Mouse (Mus musculus): ENCODE results near the gene Adam33.
"Not testable (repeated sequence)": the region's sequence is repeated elsewhere in the genome, so short reads cannot be mapped to it uniquely, and the experiment has no call there.

Gene Adam33

GRCm38 (mm10) chr2:131063404-131063864, at the start of gene Adam33:
Gene Adam33, minus strand, starts transcription at chr2:131063814.
- Histone ChIP-seq H3K4me1 (replicated peaks; ENCODE audit: low read depth, low read length) (peaks cover 21% of the 10 kb centered on the region), H3K36me3 (ENCODE audit: insufficient read depth, low read length) (no peaks in the 10 kb centered on the region), H3K4me3 (replicated peaks; ENCODE audit: low read length) (peak within 1 kb of the TSS; percentile 63), H3K27me3 (ENCODE audit: insufficient read depth, low read length) (peaks cover 71% of the 10 kb centered on the region), H3K9me3 (ENCODE audit: low read length) (peaks cover 3% of the 10 kb centered on the region; the same call in 1 of the 2 replicates)
- TF ChIP-seq CTCF (conservative IDR thresholded peaks at IDR 0.05; ENCODE audit: low read length) (no peak), NANOG (IDR thresholded peaks at IDR 0.05; ENCODE audit: borderline replicate concordance, low read length) (no peak), POU5F1 (IDR thresholded peaks at IDR 0.05; ENCODE audit: borderline replicate concordance, low read length) (no peak)

- Histone ChIP-seq H3K36me3 (ENCODE audit: insufficient read depth, low read length) (no peaks in the 10 kb centered on the region), H3K4me3 (replicated peaks; ENCODE audit: low read length) (no peak overlapping the region), H3K27me3 (ENCODE audit: insufficient read depth, low read length) (no peaks in the 10 kb centered on the region; the same call in 1 of the 2 replicates), H3K9me3 (ENCODE audit: low read length) (no peaks in the 10 kb centered on the region), H3K4me1 (replicated peaks; ENCODE audit: low read depth, low read length) (peaks cover 17% of the 10 kb centered on the region)
- TF ChIP-seq CTCF (conservative IDR thresholded peaks at IDR 0.05; ENCODE audit: low read length) (no peak), POU5F1 (IDR thresholded peaks at IDR 0.05; ENCODE audit: borderline replicate concordance, low read length) (no peak), NANOG (IDR thresholded peaks at IDR 0.05; ENCODE audit: borderline replicate concordance, low read length) (no peak)
Measured at GRCm38 (mm10) chr2:131105989-131106388, 42.4 kb upstream of the Adam33 start.

GRCm38 (mm10) chr2:131105061-131105460, 41.4 kb upstream of the Adam33 start:
- not testable (repeated sequence) for H3K4me3 ChIP-seq (replicated peaks; ENCODE audit: low read length); H3K36me3 ChIP-seq (ENCODE audit: insufficient read depth, low read length); H3K27me3 ChIP-seq (ENCODE audit: insufficient read depth, low read length); H3K9me3 ChIP-seq (ENCODE audit: low read length)
- peaks cover 13% of the 10 kb centered on the region for H3K4me1 ChIP-seq (replicated peaks; ENCODE audit: low read depth, low read length)

- no peak overlapping the region for H3K4me3 ChIP-seq (replicated peaks; ENCODE audit: low read length)
- H3K27me3 ChIP-seq (ENCODE audit: insufficient read depth, low read length): no peaks in the 10 kb centered on the region; the same call in 1 of the 2 replicates
- no peaks in the 10 kb centered on the region for H3K9me3 ChIP-seq (ENCODE audit: low read length)
- peaks cover 16% of the 10 kb centered on the region for H3K4me1 ChIP-seq (replicated peaks; ENCODE audit: low read depth, low read length)
- no peak for TF ChIP-seq POU5F1 (IDR thresholded peaks at IDR 0.05; ENCODE audit: borderline replicate concordance, low read length)
- no peaks in the 10 kb centered on the region for H3K36me3 ChIP-seq (ENCODE audit: insufficient read depth, low read length)
Measured at GRCm38 (mm10) chr2:131104021-131104420, 40.4 kb upstream of the Adam33 start.

GRCm38 (mm10) chr2:131101530-131101929, 37.9 kb upstream of the Adam33 start:
- Histone ChIP-seq H3K4me3 (replicated peaks; ENCODE audit: low read length) (no peak overlapping the region), H3K4me1 (replicated peaks; ENCODE audit: low read depth, low read length) (peaks cover 37% of the 10 kb centered on the region), H3K9me3 (ENCODE audit: low read length) (no peaks in the 10 kb centered on the region), H3K27me3 (ENCODE audit: insufficient read depth, low read length) (no peaks in the 10 kb centered on the region; the same call in 1 of the 2 replicates), H3K36me3 (ENCODE audit: insufficient read depth, low read length) (no peaks in the 10 kb centered on the region)
- TF ChIP-seq NANOG (IDR thresholded peaks at IDR 0.05; ENCODE audit: borderline replicate concordance, low read length) (no peak), POU5F1 (IDR thresholded peaks at IDR 0.05; ENCODE audit: borderline replicate concordance, low read length) (no peak), CTCF (conservative IDR thresholded peaks at IDR 0.05; ENCODE audit: low read length) (no peak)

- TF ChIP-seq NANOG (IDR thresholded peaks at IDR 0.05; ENCODE audit: borderline replicate concordance, low read length): no peak
- TF ChIP-seq POU5F1 (IDR thresholded peaks at IDR 0.05; ENCODE audit: borderline replicate concordance, low read length): no peak
- no peak for TF ChIP-seq CTCF (conservative IDR thresholded peaks at IDR 0.05; ENCODE audit: low read length)
- H3K9me3 ChIP-seq (ENCODE audit: low read length): no peaks in the 10 kb centered on the region
- peak overlapping the region; percentile 58 for H3K4me3 ChIP-seq (replicated peaks; ENCODE audit: low read length)
- H3K4me1 ChIP-seq (replicated peaks; ENCODE audit: low read depth, low read length): peaks cover 40% of the 10 kb centered on the region
- H3K27me3 ChIP-seq (ENCODE audit: insufficient read depth, low read length): no peaks in the 10 kb centered on the region
- no peaks in the 10 kb centered on the region for H3K36me3 ChIP-seq (ENCODE audit: insufficient read depth, low read length)
Measured at GRCm38 (mm10) chr2:131097087-131097486, 33.5 kb upstream of the Adam33 start.

- Histone ChIP-seq H3K9me3 (ENCODE audit: low read length) (no peaks in the 10 kb centered on the region), H3K4me3 (replicated peaks; ENCODE audit: low read length) (peak overlapping the region; percentile 58), H3K36me3 (ENCODE audit: insufficient read depth, low read length) (no peaks in the 10 kb centered on the region), H3K27me3 (ENCODE audit: insufficient read depth, low read length) (no peaks in the 10 kb centered on the region), H3K4me1 (replicated peaks; ENCODE audit: low read depth, low read length) (peaks cover 40% of the 10 kb centered on the region)
- TF ChIP-seq NANOG (IDR thresholded peaks at IDR 0.05; ENCODE audit: borderline replicate concordance, low read length) (no peak), POU5F1 (IDR thresholded peaks at IDR 0.05; ENCODE audit: borderline replicate concordance, low read length) (no peak), CTCF (conservative IDR thresholded peaks at IDR 0.05; ENCODE audit: low read length) (no peak)
Measured at GRCm38 (mm10) chr2:131096101-131096795, 32.6 kb upstream of the Adam33 start.

- H3K27me3 ChIP-seq (ENCODE audit: insufficient read depth, low read length): no peaks in the 10 kb centered on the region
- H3K36me3 ChIP-seq (ENCODE audit: insufficient read depth, low read length): no peaks in the 10 kb centered on the region
- H3K9me3 ChIP-seq (ENCODE audit: low read length): no peaks in the 10 kb centered on the region
- TF ChIP-seq CTCF (conservative IDR thresholded peaks at IDR 0.05; ENCODE audit: low read length) (peak; percentile 92), POU5F1 (IDR thresholded peaks at IDR 0.05; ENCODE audit: borderline replicate concordance, low read length) (no peak), NANOG (IDR thresholded peaks at IDR 0.05; ENCODE audit: borderline replicate concordance, low read length) (no peak)
- no peak overlapping the region for H3K4me3 ChIP-seq (replicated peaks; ENCODE audit: low read length)
- peaks cover 40% of the 10 kb centered on the region for H3K4me1 ChIP-seq (replicated peaks; ENCODE audit: low read depth, low read length)
Measured at GRCm38 (mm10) chr2:131094823-131095222, 31.2 kb upstream of the Adam33 start.

GRCm38 (mm10) chr2:131093577-131093976, 30.0 kb upstream of the Adam33 start:
- Histone ChIP-seq H3K9me3 (ENCODE audit: low read length) (no peaks in the 10 kb centered on the region), H3K4me1 (replicated peaks; ENCODE audit: low read depth, low read length) (peaks cover 34% of the 10 kb centered on the region), H3K27me3 (ENCODE audit: insufficient read depth, low read length) (no peaks in the 10 kb centered on the region), H3K4me3 (replicated peaks; ENCODE audit: low read length) (no peak overlapping the region), H3K36me3 (ENCODE audit: insufficient read depth, low read length) (no peaks in the 10 kb centered on the region)
- TF ChIP-seq NANOG (IDR thresholded peaks at IDR 0.05; ENCODE audit: borderline replicate concordance, low read length) (no peak), POU5F1 (IDR thresholded peaks at IDR 0.05; ENCODE audit: borderline replicate concordance, low read length) (no peak), CTCF (conservative IDR thresholded peaks at IDR 0.05; ENCODE audit: low read length) (no peak)
